Mouse (Mus musculus): Measurements from ENCODE around the gene Adora1. TPM values are rescaled to one million over a fixed set of nuclear protein-coding genes. Genes with fewer than 3 reads are reported as not detected.
A peak's percentile ranks its signal among the peaks of the same experiment; 100 is the strongest.

Adora1 gene
- polyA plus RNA-seq, 1 experiment from 2014 or later, result 21.5 TPM

DNA sequence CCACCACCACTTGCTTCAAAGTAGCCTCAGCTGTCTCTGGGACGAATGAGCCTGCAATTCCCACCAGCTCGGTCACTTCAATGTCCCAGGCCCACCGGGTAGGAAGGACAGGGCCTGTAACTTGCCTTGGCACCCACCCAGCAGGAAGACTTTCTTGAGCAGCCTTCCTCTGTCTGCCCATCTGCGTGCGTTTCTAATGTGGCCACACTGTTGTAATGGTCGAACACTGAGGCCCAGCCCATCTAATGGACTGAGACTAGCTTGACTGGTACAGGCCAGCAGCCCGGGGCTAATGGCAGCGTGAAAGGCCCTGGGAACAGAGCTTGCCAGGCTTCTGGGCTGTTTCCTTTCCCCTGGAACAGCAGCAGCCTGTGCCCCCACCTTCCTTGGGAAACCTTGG is 2.9 kb downstream of the Adora1 start:
- H3K9me3 ChIP-seq (ENCODE audit: control insufficient read depth, low read length), result no peaks in the 10 kb centered on the region
- H3K9ac ChIP-seq (replicated peaks; ENCODE audit: low read depth, low read length), result peak overlapping the region; percentile 72; the same call in 1 of the 2 replicates
- ATAC-seq, result no peak
- WGBS, result 70% methylated on average over 8 of the region's 8 CpGs
- H3K27me3 ChIP-seq (replicated peaks; ENCODE audit: control insufficient read depth, insufficient read depth, low read length), result peaks cover 14% of the 10 kb centered on the region; the same call in 1 of the 2 replicates
- H3K4me2 ChIP-seq (ENCODE audit: low read length), result peak overlapping the region; percentile 88
- no peaks in the 10 kb centered on the region for H3K36me3 ChIP-seq (ENCODE audit: control insufficient read depth, insufficient read depth)
- H3K4me3 ChIP-seq (replicated peaks; ENCODE audit: low read length), result no peak overlapping the region; the same call in 1 of the 2 replicates
- H3K4me1 ChIP-seq (replicated peaks; ENCODE audit: control insufficient read depth, insufficient read depth, low read length), result peaks cover 43% of the 10 kb centered on the region
- H3K27ac ChIP-seq (ENCODE audit: low read length), result no peak overlapping the region

DNA sequence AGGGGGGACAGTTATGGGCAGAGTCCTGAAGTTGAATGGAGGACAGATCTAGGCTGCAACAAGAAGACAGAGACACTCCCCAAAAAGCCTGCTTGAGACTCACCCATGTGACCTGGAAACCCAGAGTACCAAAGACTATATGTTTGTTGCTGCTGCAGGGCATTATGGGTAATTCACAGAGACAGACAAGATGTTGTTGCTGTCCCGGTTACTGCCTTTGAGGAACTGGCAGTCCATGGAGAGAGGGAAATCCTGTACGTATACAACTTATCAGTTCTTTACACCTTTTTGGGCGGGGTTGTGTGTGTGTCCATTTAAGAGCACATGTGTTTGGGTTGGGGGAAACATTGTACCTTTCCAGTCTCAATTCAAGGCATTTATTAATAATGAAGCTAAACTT is 3.5 kb downstream of the Adora1 start:
- WGBS, result 73% methylated on average over 3 of the region's 3 CpGs
- H3K9ac ChIP-seq (replicated peaks; ENCODE audit: low read depth, low read length), result no peak overlapping the region

GRCm38 (mm10) chr1:134231270-134231669 is 4.0 kb downstream of the Adora1 start:
- WGBS, result 66% methylated on average over 3 of the region's 3 CpGs
- H3K27ac ChIP-seq (ENCODE audit: low read length), result no peak overlapping the region
- H3K4me1 ChIP-seq (replicated peaks; ENCODE audit: control insufficient read depth, insufficient read depth, low read length), result peaks cover 43% of the 10 kb centered on the region
- H3K36me3 ChIP-seq (ENCODE audit: control insufficient read depth, insufficient read depth), result no peaks in the 10 kb centered on the region
- peak overlapping the region; percentile 23; the same call in 1 of the 2 replicates for H3K4me2 ChIP-seq (ENCODE audit: low read length)
- H3K4me3 ChIP-seq (replicated peaks; ENCODE audit: low read length), result no peak overlapping the region
- H3K9me3 ChIP-seq (ENCODE audit: control insufficient read depth, low read length), result no peaks in the 10 kb centered on the region
- H3K27me3 ChIP-seq (replicated peaks; ENCODE audit: control insufficient read depth, insufficient read depth, low read length), result peaks cover 14% of the 10 kb centered on the region; the same call in 1 of the 2 replicates
- ATAC-seq, result no peak
- H3K9ac ChIP-seq (replicated peaks; ENCODE audit: low read depth, low read length), result no peak overlapping the region

More for the DNA sequence above, 3.5 kb downstream of the Adora1 start:
- Histone ChIP-seq H3K27ac (ENCODE audit: low read length) (no peak overlapping the region), H3K4me2 (ENCODE audit: low read length) (no peak overlapping the region), H3K4me1 (replicated peaks; ENCODE audit: control insufficient read depth, insufficient read depth, low read length) (peaks cover 43% of the 10 kb centered on the region), H3K9me3 (ENCODE audit: control insufficient read depth, low read length) (no peaks in the 10 kb centered on the region), H3K36me3 (ENCODE audit: control insufficient read depth, insufficient read depth) (no peaks in the 10 kb centered on the region), H3K4me3 (replicated peaks; ENCODE audit: low read length) (no peak overlapping the region), H3K27me3 (replicated peaks; ENCODE audit: control insufficient read depth, insufficient read depth, low read length) (peaks cover 14% of the 10 kb centered on the region; the same call in 1 of the 2 replicates)
- ATAC-seq, result no peak

GRCm38 (mm10) chr1:134230638-134231228 is 4.5 kb downstream of the Adora1 start:
- Histone ChIP-seq H3K9me3 (ENCODE audit: control insufficient read depth, low read length) (no peaks in the 10 kb centered on the region), H3K27me3 (replicated peaks; ENCODE audit: control insufficient read depth, insufficient read depth, low read length) (peaks cover 14% of the 10 kb centered on the region; the same call in 1 of the 2 replicates), H3K36me3 (ENCODE audit: control insufficient read depth, insufficient read depth) (no peaks in the 10 kb centered on the region), H3K4me2 (ENCODE audit: low read length) (no peak overlapping the region), H3K4me3 (replicated peaks; ENCODE audit: low read length) (no peak overlapping the region), H3K4me1 (replicated peaks; ENCODE audit: control insufficient read depth, insufficient read depth, low read length) (peaks cover 39% of the 10 kb centered on the region), H3K27ac (ENCODE audit: low read length) (no peak overlapping the region), H3K9ac (replicated peaks; ENCODE audit: low read depth, low read length) (no peak overlapping the region)
- ATAC-seq, result no peak
- WGBS, result 87% methylated on average over 10 of the region's 10 CpGs

- WGBS, result 73% methylated on average over 5 of the region's 5 CpGs
- Histone ChIP-seq H3K27me3 (replicated peaks; ENCODE audit: control insufficient read depth, insufficient read depth, low read length) (peaks cover 14% of the 10 kb centered on the region; the same call in 1 of the 2 replicates), H3K9ac (replicated peaks; ENCODE audit: low read depth, low read length) (no peak overlapping the region)
Measured at GRCm38 (mm10) chr1:134229806-134230575, 5.2 kb downstream of the Adora1 start.

DNA sequence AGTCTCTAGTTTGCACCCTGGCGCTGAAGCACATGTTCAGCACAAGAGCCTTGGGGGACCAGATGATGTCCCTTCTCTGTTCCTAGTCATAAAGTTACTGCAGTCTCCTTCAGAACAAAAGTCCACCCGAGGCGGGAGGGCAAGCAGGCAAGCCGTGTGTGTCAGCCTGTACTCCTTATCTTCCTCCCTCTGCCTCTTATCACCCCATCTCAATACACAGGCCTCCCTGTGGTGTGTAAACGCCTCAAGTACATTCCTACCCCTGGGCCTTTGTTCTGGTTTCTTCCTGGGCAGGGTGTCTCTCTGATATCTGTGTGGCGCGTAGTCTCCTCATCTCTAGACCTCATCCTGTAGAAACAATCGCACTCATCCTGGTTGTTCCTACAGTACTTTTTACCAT is 8.5 kb downstream of the Adora1 start:
- Histone ChIP-seq H3K36me3 (ENCODE audit: control insufficient read depth, insufficient read depth) (no peaks in the 10 kb centered on the region), H3K27me3 (replicated peaks; ENCODE audit: control insufficient read depth, insufficient read depth, low read length) (no peaks in the 10 kb centered on the region), H3K27ac (ENCODE audit: low read length) (no peak overlapping the region), H3K4me2 (ENCODE audit: low read length) (no peak overlapping the region), H3K4me1 (replicated peaks; ENCODE audit: control insufficient read depth, insufficient read depth, low read length) (0 out of 2 replicates have a peak, but pooled peaks cover 5% of the 10 kb centered on the region), H3K9ac (replicated peaks; ENCODE audit: low read depth, low read length) (no peak overlapping the region), H3K4me3 (replicated peaks; ENCODE audit: low read length) (no peak overlapping the region), H3K9me3 (ENCODE audit: control insufficient read depth, low read length) (no peaks in the 10 kb centered on the region)
- WGBS, result 83% methylated on average over 8 of the region's 8 CpGs
- ATAC-seq, result no peak

More at GRCm38 (mm10) chr1:134229806-134230575, 5.2 kb downstream of the Adora1 start:
- no peaks in the 10 kb centered on the region for H3K36me3 ChIP-seq (ENCODE audit: control insufficient read depth, insufficient read depth)
- no peak for ATAC-seq
- peaks cover 34% of the 10 kb centered on the region for H3K4me1 ChIP-seq (replicated peaks; ENCODE audit: control insufficient read depth, insufficient read depth, low read length)
- H3K9me3 ChIP-seq (ENCODE audit: control insufficient read depth, low read length), result no peaks in the 10 kb centered on the region
- H3K27ac ChIP-seq (ENCODE audit: low read length), result no peak overlapping the region
- H3K4me2 ChIP-seq (ENCODE audit: low read length), result no peak overlapping the region
- H3K4me3 ChIP-seq (replicated peaks; ENCODE audit: low read length), result no peak overlapping the region

DNA sequence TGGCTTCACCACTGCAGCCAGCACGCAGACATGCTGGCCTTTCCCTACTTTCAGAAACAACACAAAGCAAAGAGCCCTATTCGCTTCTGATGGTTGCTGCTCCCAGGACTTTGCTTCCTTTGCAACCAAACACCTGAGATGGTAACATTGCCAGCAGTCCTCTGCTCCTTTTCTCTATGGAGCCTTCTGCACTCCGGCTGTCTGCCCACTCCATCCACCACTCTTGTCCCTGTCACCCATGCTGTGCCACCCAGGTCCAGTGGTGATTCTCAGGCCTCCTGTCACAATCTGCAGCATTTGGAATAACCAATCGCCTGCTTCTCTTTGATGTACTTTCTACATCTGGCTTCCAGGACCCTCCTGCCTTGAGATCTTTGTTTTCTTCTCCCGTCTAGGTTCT is 9.9 kb downstream of the Adora1 start:
- ATAC-seq, result no peak
- no peaks in the 10 kb centered on the region for H3K36me3 ChIP-seq (ENCODE audit: control insufficient read depth, insufficient read depth)
- no peaks in the 10 kb centered on the region for H3K27me3 ChIP-seq (replicated peaks; ENCODE audit: control insufficient read depth, insufficient read depth, low read length)
- no peaks in the 10 kb centered on the region for H3K4me1 ChIP-seq (replicated peaks; ENCODE audit: control insufficient read depth, insufficient read depth, low read length)
- no peak overlapping the region for H3K27ac ChIP-seq (ENCODE audit: low read length)
- no peak overlapping the region for H3K4me2 ChIP-seq (ENCODE audit: low read length)
- WGBS, result 91% methylated on average over 5 of the region's 5 CpGs
- H3K9ac ChIP-seq (replicated peaks; ENCODE audit: low read depth, low read length), result no peak overlapping the region
- no peaks in the 10 kb centered on the region for H3K9me3 ChIP-seq (ENCODE audit: control insufficient read depth, low read length)
- no peak overlapping the region for H3K4me3 ChIP-seq (replicated peaks; ENCODE audit: low read length)

GRCm38 (mm10) chr1:134224649-134225227 is 10.5 kb downstream of the Adora1 start:
- no peaks in the 10 kb centered on the region for H3K9me3 ChIP-seq (ENCODE audit: control insufficient read depth, low read length)
- H3K4me2 ChIP-seq (ENCODE audit: low read length), result no peak overlapping the region

More at GRCm38 (mm10) chr1:134224649-134225227, 10.5 kb downstream of the Adora1 start:
- no peaks in the 10 kb centered on the region for H3K27me3 ChIP-seq (replicated peaks; ENCODE audit: control insufficient read depth, insufficient read depth, low read length)
- H3K4me3 ChIP-seq (replicated peaks; ENCODE audit: low read length), result no peak overlapping the region
- no peak overlapping the region for H3K27ac ChIP-seq (ENCODE audit: low read length)
- no peaks in the 10 kb centered on the region for H3K36me3 ChIP-seq (ENCODE audit: control insufficient read depth, insufficient read depth)
- 92% methylated on average over 12 of the region's 12 CpGs for WGBS
- no peak for ATAC-seq
- no peak overlapping the region for H3K9ac ChIP-seq (replicated peaks; ENCODE audit: low read depth, low read length)
- no peaks in the 10 kb centered on the region for H3K4me1 ChIP-seq (replicated peaks; ENCODE audit: control insufficient read depth, insufficient read depth, low read length)

All from forebrain, embryonic 16.5 days (tissue).